Mouse (Mus musculus): ENCODE data around the gene Chrna5. TPM values are rescaled to one million over a fixed set of nuclear protein-coding genes. Genes with fewer than 3 reads are reported as not detected.
"Not testable (repeated sequence)": the region's sequence is repeated elsewhere in the genome, so short reads cannot be mapped to it uniquely, and the experiment has no call there.

Gene Chrna5
- total RNA-seq (2015; ENCODE audit: low replicate concordance) (not detected in 2 replicates), total RNA-seq (2017; ENCODE audit: low replicate concordance) (not detected in 2 replicates)

DNA sequence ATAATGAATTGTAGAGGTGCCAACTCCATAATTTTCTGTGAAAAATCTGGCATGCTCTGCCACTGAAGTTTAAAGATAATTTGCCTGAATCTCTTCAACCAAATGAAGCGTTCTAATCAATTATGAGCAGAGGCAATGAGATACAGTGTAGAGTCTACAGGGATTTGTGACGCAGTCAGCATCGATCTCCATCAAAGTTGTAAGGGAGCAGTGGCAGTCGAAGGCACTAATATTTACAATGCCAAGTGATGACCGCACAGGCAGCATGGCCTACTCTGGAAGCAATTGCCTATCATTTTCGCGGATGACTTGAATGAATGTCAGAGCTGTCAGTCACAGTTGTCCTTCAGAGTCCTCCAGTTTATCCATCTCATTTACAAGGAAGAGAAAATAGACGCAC is at the start of gene Chrna5:
Gene Chrna5, plus strand, starts transcription at position 207 of the 400 bp plus-strand sequence.
- no peak for ATAC-seq (replicated peaks; ENCODE audit: low FRiP score, poor library complexity, severe bottlenecking)

DNA sequence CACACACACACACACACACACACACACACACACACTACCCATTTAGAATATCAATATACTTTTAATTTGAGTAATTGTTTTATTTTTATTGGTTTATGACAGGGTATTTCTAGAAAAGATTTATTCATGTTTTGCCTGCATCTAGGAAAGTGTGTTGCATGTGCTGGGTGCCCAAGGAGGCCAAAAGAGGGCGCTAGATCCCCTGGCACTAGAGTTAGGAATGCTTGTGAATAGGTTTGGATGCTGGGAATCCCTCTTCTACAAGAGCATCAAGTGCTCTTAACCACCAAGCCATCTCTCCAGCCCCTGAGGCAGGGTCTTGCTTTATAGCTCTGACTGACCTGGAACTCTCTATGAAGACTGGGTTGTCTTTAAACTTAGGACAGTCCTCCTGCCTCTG is 48.9 kb upstream of the Chrna5 start:
- ATAC-seq (replicated peaks; ENCODE audit: low FRiP score, poor library complexity, severe bottlenecking), result no peak

DNA sequence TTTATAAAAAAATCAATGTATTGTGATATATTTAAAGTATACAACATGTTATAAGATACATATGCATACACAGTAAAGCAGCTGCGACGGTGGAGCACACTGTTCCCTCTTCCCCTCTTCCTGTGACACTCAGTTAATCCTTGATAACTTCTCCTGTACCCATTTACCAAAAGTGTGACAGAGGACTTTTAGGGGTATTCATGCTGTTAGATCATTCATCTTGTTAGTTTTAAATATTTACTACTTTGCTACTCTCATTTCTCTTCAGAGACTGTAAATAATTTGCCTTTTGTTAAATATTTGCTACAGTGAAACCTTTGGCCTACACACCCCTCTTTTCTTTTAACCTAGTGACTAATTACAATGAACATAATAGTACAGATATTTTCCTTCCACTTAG is 48.3 kb upstream of the Chrna5 start:
- no peak for ATAC-seq (replicated peaks; ENCODE audit: low FRiP score, poor library complexity, severe bottlenecking)

DNA sequence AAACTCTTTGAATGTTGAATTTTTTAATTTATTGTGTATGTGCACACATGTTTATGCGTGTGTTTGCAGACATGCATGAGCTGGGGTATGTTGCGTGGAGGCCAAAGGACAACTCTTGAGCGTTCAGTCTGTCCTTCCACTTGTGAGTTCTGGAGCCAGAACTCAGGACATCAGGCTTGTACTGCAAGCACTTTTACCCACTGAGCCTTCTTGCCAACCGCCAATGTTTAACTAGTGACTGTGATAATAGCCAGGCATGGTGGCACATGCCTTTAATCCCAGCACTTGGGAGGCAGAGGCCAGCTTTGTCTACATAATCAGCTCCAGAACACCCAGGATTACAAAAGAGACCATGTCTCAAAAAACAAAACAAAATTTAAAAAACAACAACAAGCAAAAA is 38.6 kb upstream of the Chrna5 start:
- ATAC-seq (replicated peaks; ENCODE audit: low FRiP score, poor library complexity, severe bottlenecking), result no peak

DNA sequence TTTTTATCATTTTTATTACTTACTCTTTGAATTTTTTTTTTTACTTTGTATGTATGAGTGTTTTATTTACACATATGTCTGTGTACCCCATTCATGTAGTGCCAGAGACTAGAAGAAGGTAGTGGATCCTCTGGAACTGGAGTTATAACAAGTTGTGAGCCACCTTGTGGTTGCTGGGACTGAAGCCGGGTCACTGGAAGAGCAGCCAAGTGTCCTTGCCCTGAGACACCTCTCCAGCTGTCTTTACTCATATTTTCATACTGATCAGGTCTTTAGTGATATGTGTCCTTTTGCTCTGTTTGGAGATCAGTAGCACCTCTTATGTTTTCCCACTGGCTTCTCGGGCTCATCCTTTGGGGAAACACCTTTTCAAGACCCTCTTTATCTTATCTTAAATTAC is 36.2 kb upstream of the Chrna5 start:
- ATAC-seq (replicated peaks; ENCODE audit: low FRiP score, poor library complexity, severe bottlenecking), result no peak

DNA sequence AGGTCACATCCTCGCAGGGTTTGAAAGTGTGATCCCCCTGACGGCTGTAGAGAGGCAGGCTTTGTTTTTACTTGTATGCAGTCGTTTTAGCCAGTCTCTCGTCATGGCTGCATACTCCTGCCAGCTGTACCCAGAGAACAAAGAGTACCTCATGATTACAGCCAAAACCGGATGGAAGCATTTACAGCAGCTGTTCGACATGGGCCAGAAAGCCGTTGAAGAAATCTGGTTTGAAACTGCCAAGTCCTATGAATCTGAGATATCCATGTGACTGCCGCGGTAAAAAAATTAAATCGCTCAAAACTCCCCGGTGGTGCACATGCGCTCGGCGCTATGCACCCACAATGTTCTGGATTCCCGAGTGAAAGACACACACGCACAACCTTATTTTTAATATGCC is 34.4 kb upstream of the Chrna5 start:
- ATAC-seq (replicated peaks; ENCODE audit: low FRiP score, poor library complexity, severe bottlenecking), result no peak

DNA sequence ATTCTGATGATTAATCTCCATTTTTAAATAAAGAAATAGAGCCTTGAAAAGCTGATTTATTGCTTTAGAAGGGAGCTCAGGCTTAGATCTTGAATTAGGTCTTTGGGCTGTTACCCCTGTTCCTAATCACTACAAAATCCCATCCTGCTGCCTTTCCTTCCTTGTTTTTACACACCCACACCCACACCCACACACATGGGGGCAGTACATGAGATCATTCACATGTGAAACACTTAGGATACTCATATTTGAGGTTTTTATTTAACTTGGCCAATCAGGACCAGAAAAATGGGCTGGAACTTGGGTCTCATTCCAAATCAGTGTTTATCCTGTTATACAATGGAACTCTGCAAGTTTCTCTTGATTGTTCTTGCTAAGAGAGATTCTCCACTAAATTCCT is 31.2 kb upstream of the Chrna5 start:
- ATAC-seq (replicated peaks; ENCODE audit: low FRiP score, poor library complexity, severe bottlenecking), result no peak

DNA sequence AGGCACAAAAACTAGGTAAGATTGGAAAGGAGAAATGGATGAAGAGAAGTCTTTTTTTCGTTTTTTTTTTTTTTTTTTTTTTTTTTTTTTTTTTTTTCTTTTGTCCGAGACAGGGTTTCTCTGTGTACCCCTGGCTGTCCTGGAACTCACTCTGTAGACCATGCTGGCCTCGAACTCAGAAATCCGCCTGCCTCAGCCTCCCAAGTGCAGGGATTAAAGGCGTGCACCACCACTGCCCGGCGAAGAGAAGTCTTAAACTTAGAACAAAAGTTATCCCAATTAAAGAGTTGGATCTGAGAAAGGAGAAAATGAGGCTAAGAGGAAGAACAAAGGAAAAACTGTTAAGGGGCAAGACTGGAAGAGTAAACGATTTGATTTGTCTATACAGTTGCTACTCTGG is 30.5 kb upstream of the Chrna5 start:
- not testable (repeated sequence) for ATAC-seq (replicated peaks; ENCODE audit: low FRiP score, poor library complexity, severe bottlenecking)

DNA sequence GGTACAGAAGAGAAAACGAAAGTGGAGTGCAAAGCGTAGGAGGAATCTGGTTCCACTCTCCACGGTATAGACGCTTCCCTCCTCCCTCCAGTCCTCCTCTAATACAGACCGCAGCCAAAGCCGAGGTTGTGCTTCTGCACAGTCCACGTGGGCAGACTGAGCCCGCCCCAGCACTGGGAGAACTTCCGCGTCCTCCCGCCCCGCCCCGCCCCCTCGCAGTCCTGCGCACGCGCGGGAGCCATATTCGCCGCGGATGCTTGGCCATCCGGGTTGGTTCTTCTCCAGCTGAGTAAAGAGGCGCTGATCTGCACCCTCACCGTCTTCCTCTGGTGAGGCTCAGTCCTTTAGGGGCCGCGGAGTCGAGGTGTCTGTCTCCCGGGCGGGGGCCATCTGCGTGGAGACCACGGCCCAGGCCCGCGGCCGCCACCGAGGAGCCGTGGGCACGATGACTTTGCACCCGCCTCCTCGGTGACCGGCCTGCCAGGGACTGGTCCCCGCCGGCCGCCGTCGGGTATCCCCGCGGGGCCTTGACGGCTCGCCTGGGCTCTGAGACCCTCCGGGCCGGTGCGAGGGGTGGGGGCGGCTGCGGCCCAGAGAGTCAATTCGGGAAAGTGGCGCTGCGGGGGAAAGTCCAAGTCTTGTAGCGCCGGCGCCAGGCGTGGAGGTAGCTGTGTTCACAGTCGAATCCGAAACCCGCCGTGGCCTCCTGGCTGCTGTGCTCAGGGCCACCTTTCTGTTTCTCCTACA is 29.9 kb upstream of the Chrna5 start, which contains the start of the genes Psma4 and AY074887:
Gene Psma4, plus strand, starts transcription at position 216 of the 747 bp plus-strand sequence.
Gene AY074887, minus strand, starts transcription at position 424 of the 747 bp plus-strand sequence.
- ATAC-seq (replicated peaks; ENCODE audit: low FRiP score, poor library complexity, severe bottlenecking), result peak; percentile 95

DNA sequence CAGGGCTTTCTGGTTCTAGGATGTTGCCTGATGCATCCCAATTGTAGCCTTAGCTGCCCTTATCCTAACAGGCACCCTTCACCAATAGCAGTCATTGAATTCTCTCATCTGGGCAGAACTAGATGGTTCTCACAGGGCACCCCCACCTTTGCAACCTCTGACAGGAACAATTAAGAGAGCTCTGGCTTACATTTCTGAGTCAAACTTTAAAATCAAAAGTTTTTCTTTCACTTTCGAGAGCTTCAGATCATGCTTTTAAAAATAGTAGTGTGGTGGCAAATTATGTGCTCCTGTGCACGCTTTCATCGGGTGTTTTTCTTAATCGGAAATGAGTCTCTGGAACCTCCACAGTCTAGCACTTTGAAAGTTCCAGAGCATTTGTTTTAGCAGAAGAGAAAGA is 19.6 kb upstream of the Chrna5 start:
- no peak for ATAC-seq (replicated peaks; ENCODE audit: low FRiP score, poor library complexity, severe bottlenecking)

DNA sequence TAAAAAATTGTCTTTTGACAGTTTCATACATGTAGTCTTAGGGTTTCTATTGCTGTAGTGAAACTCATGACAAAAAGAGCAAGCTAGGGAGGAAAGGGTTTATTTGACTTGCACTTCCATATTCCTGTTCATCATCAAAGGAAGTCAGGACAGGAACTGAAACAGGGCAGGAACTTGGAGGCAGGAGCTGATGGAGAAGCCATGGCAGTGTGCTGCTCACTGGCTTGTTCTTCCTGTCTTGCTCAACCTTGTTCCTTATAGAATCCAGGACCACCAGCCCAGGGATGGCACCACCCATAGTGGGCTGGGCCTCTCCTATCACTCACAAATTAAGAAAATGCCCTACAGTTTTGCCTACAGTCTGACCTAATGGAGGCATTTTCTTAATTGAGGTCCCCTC is 17.0 kb upstream of the Chrna5 start:
- no peak for ATAC-seq (replicated peaks; ENCODE audit: low FRiP score, poor library complexity, severe bottlenecking)

DNA sequence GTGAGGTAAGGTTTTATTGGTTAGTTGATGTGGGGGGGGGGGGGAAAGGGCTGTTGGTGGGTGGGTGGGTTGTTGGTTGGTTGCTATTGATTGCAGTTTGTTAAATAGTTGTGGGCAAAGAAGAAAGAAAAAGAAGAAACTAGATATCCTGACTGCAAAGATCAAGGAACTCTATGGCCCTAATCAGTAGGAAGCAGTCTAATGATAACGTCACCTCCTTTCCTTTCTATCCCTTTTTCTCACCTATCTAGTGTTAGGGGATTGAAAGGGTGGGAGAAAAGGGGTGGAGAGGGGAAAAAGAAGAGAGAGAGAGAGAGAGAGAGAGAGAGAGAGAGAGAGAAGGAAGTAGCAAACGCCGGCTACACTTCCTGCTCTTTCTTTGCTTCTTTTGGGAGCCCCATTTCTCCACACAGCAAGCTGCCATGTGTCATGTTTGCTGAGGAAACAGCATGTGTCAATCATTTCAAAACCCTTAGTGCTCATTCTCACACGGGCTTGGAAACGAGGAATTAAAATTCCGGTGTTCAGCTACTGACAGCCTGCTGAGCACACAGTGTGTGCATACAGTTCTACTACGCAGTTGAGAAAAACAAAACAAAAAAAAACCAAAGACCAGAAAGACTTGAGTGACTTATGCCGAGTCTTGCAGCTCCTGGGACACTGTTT is 10.6 kb upstream of the Chrna5 start:
- no peak for ATAC-seq (replicated peaks; ENCODE audit: low FRiP score, poor library complexity, severe bottlenecking)

DNA sequence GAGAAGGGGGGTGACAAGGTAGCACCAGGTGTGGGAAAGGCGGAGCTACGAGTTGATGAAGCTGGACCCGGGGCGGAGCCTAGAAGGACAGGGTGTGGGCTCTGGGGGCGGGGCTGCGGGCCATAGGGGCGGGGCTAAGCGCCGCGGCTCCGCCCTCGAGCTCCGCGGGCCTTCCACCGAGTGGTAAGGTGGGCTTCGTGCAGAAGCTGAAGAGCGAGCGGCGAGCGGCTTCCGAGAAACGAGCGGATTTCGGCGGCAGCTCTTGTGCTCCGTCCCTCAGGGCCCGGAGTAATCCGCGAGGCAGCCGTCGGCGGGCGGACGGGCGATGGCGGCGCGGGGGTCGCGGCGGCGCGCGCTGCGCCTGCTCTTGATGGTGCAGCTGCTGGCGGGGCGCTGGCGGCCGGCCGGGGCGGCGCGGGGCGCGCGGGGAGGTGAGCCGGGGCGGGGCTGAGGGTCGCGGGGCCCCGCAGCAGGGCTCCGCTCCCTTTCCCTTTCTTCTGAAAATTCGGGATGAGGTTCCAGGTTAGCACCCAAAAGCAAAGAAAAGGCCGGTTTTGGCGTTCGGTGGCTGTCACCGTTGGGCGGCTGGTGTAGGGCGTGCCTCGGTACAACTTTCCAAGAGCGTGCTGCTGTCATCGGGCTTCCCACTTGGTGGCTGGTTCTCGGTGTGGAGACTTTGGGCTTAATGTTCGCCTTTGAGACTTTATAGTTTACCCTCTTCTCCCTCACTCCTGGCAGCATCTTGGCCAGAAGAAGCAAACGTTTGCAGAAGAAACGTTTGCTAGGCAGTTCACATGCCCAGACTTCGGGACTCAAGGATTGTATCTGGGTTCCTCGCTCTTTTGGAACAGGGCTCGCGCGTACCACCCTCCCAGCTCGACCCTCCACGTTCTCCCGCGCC is 861 bp downstream of the Chrna5 start:
- ATAC-seq (replicated peaks; ENCODE audit: low FRiP score, poor library complexity, severe bottlenecking), result no peak

DNA sequence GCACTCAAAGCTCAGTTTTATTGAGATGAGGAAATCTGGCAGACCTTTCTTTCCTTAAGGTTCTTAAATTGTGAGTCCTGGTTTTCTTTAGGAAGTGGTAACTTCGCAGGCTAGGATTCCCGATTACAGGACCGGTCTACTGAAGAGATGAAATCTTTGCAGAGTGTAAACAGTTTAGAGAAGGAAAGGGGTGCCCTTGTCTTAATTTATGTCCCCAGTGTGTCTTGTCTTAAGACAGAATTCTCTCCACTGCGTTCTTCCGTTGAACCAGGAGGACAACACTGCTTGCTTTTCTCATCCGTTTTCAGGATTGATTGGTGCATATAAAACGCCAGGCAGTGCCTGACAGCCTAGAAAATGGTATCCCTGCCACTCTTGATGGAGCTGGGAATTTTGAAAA is 1.7 kb downstream of the Chrna5 start:
- no peak for ATAC-seq (replicated peaks; ENCODE audit: low FRiP score, poor library complexity, severe bottlenecking)

DNA sequence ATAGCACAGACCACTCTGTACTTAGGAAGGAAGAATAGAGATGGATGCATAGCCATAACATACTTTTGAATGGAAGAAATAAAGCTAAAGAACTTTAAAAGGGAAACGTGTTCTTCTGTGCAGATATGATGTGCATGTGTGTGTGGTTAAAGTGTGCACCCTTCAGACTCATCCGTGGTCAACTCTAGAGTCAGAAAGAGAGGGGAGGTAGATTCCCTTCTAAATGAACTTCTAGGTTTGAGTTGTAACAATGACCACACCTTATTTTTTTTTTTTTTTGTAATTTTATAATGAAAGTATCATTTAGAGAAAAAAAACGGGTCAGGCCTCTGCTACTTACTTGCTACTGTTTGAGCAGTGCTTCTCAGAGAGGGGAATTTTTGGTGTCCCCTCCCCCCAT is 9.7 kb downstream of the Chrna5 start:
- ATAC-seq (replicated peaks; ENCODE audit: low FRiP score, poor library complexity, severe bottlenecking), result no peak

DNA sequence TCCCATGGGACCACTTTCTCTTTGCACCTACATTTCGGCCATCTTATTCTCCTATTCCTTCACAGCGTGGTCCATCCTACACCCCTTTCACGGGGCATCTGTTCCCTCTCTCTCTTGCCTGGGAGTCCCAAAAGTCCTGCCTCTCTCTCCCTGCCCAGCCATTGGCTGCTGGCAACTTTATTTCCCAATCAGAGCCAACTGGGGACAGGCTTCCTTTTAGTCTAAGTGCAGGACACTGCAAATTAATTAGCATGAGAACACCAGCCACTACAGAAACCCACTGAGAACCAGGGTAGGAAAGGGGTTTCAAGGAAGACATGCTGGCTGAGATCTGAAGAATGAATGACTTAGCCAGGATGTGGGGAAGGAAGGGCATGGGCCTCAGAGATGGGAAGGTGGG is 13.7 kb downstream of the Chrna5 start:
- ATAC-seq (replicated peaks; ENCODE audit: low FRiP score, poor library complexity, severe bottlenecking), result no peak

DNA sequence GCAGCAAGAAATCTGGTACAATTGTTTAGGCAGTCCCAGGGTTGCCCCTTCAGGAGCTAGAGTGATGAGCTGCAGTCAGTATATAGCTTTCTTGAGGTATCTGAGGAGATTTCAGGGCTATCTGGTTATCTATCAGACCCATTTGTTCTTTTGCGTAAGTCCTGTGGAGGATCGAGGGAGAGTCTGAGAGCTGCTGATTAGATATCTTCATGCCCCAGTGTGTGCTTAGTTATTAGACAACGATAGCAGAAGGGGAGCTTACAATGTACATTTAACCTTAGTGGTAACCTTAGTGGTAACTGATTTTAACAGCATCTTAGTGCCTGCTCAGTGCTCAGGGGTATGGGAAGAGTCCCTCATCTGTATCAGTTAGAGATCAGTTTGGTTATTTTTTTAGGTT is 15.0 kb downstream of the Chrna5 start:
- no peak for ATAC-seq (replicated peaks; ENCODE audit: low FRiP score, poor library complexity, severe bottlenecking)

DNA sequence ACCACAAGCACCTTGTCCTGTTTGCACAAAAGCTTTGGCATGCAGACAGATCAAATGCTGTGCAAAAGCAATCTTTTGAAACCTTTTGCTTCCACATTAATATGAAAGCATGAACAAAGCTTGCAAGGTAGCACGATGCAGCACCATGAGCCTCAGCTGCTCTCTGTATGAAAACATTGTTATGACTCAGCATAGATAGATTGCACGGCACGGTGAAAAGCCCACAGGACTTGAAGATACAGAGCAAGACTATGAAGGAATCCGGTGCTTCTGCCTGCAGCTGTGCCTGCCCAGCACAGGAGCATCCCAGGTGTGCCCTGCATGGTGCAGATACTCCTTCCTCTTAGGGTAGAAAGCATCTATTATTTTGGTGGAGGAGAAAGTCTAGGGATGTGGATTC is 22.9 kb downstream of the Chrna5 start:
- no peak for ATAC-seq (replicated peaks; ENCODE audit: low FRiP score, poor library complexity, severe bottlenecking)

DNA sequence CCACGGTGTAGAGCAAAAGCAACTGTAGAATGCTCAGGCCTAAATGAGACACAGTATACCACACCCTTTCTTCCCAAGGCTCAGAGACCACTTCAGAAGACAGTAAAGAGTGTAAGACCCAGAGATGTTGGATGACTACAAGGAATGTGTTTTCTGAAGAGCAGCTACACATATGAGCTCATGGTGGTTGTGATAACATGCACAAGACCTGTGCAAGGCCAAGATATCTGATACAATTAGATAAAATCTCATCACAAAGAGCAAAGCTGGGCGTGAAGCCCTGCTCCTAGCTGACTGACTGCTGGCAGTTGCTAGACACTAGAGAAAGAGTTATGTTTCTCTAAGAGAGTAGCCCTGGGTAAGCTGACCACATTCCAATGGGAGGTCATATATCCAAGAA is 29.0 kb downstream of the Chrna5 start:
- no peak for ATAC-seq (replicated peaks; ENCODE audit: low FRiP score, poor library complexity, severe bottlenecking)

DNA sequence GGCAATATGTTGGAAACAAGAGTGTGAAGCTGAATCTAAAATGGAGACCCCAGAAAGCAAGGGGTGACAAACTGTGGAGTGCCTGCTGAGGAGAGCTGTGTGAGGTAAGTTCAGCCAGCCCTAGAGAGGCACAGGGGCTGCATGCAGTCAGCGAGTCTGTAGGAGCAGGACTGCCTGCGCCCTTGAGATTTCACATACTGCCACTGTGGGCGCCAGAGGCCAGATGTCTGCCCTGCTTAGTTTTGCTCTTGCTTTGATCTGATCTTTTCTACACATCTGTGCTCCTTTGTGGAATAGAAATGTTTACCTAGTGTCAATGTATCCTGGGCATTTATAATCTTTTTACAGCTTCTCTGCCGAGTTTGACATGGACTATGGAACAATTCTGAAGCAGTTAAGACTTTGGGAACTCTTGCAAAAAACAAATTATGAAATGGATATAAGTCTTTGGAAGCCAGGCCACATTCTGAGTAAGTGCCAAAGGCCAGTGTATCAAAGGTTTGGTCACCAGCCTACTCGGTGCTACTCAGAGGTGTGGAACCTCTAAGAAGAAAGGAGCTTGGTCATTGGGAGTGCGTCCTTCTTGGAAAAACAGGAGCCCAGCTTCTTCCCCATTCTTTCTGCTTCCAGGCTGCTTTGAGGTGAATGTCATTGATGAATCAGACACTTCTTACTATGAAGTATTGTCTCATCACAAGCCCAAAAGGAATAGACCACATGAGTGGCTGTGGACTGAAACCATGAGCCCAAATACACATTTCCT is 30.1 kb downstream of the Chrna5 start:
- no peak for ATAC-seq (replicated peaks; ENCODE audit: low FRiP score, poor library complexity, severe bottlenecking)

All from erythroblast, adult 5-6 weeks (primary cell).